Mouse (Mus musculus) CH12.LX (cell line): Measurements from ENCODE around the gene Rpl18a.

Experiments used
- CTCF ChIP-seq, 2 experiments: IDR thresholded peaks in 1 of 2; conservative IDR thresholded peaks in 1 of 2; 2 replicates each; pipeline ENCODE4 v1.5.1; 2011 to 2012; ENCODE audit warnings: low read depth in 2 of 2, low read length in 2 of 2, improper control_type of control experiment in 1 of 2, inconsistent platforms in 1 of 2, mild to moderate bottlenecking in 1 of 2, moderate library complexity in 1 of 2
- IRF4 ChIP-seq: IDR thresholded peaks from 2 replicates; pipeline ENCODE4 v1.6.1; 2014; ENCODE audit warnings: low read depth, mild to moderate bottlenecking, inconsistent platforms, low read length, improper control_type of control experiment
- MAFK ChIP-seq: IDR thresholded peaks from 2 replicates; pipeline ENCODE4 v1.6.1; 2011; ENCODE audit warnings: low read length, improper control_type of control experiment; ENCODE audit not compliant: insufficient replicate concordance
- PAX5 ChIP-seq: IDR thresholded peaks from 2 replicates; pipeline ENCODE4 v1.6.1; 2012; ENCODE audit warnings: low read length, inconsistent platforms, mixed read lengths
- RAD21 ChIP-seq: IDR thresholded peaks from 2 replicates; pipeline ENCODE4 v1.6.1; 2011; ENCODE audit warnings: low read depth, mild to moderate bottlenecking, low read length, improper control_type of control experiment, moderate library complexity
- UBTF ChIP-seq: IDR thresholded peaks from 2 replicates; pipeline ENCODE4 v1.6.1; 2012; ENCODE audit warnings: low read depth, mild to moderate bottlenecking, inconsistent platforms, low read length, improper control_type of control experiment, moderate library complexity
- USF2 ChIP-seq: conservative IDR thresholded peaks from 2 replicates; pipeline ENCODE4 v1.6.1; 2011; ENCODE audit warnings: low read depth, low read length, improper control_type of control experiment
- ZMIZ1 ChIP-seq: IDR thresholded peaks from 2 replicates; pipeline ENCODE4 v1.6.1; 2012; ENCODE audit warnings: low read depth, mild to moderate bottlenecking, inconsistent platforms, low read length, improper control_type of control experiment

DNA sequence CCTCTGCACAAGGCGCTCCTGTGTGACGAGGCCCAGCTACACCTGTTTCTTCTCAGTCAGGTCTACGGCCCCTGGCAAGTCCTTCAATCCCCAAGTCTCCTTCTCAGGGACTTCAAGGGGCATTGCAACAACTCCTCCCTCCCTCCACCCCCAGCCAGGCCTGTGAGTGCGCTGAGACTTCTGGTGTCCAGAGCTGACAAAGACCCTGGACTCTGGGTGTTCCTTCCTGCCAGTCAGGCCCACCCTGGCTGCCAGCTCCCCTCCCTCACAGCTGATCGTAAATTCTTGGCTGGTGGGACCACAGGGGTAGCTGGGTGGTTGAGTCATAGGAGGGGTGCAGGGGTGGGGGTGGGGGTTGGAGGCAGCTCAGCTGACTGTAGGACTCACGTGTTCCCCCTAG lies 45.4 kb downstream of the Rpl18a start:
- TF ChIP-seq RAD21, result no peak
- TF ChIP-seq USF2, result no peak
- TF ChIP-seq MAFK, result no peak
- no peak for TF ChIP-seq CTCF (conservative IDR thresholded peaks at IDR 0.05 in 1 of 2, IDR thresholded peaks at IDR 0.05 in 1 of 2; ENCODE audit: low read depth in 2 of 2, low read length in 2 of 2)
- TF ChIP-seq ZMIZ1, result no peak
- TF ChIP-seq UBTF, result no peak
- TF ChIP-seq IRF4, result no peak
- no peak for TF ChIP-seq PAX5
